Mouse (Mus musculus) thymus, adult 2 months (tissue): ENCODE measurements around the gene Ddx54. TPM values are rescaled to one million over a fixed set of nuclear protein-coding genes. Genes with fewer than 3 reads are reported as not detected.

Source experiments
- DNase-seq: peaks from one replicate; pipeline ENCODE4 v3.0.0; 2021
- H3K27ac ChIP-seq: fragments of 200-500 bp; 2 replicates; pipeline ENCODE4 v1.5.1; 2012; ENCODE audit warnings: low read length, control low read depth; ENCODE audit not compliant: control insufficient read depth, insufficient read depth
- H3K27me3 ChIP-seq: fragments of 200-500 bp; 2 replicates; pipeline ENCODE4 v1.6.1; 2012; ENCODE audit warnings: mild to moderate bottlenecking, low read length, moderate library complexity, mixed read lengths; ENCODE audit not compliant: control insufficient read depth, insufficient read depth
- H3K36me3 ChIP-seq: fragments of 200-500 bp; 2 replicates; pipeline ENCODE4 v1.6.1; 2012; ENCODE audit warnings: mild to moderate bottlenecking, low read length, moderate library complexity; ENCODE audit not compliant: control insufficient read depth, insufficient read depth
- H3K4me1 ChIP-seq: fragments of 200-500 bp; replicated peaks from 2 replicates; pipeline ENCODE4 v1.6.1; 2012; ENCODE audit warnings: low read length; ENCODE audit not compliant: control insufficient read depth, insufficient read depth
- H3K4me3 ChIP-seq: fragments of 200-500 bp; 2 replicates; pipeline ENCODE4 v1.5.1; 2012; ENCODE audit warnings: mild to moderate bottlenecking, low read length, control low read depth, moderate library complexity; ENCODE audit not compliant: control insufficient read depth, insufficient read depth
- CTCF ChIP-seq: fragments of 200-500 bp; IDR thresholded peaks from 2 replicates; pipeline ENCODE4 v1.5.1; 2012; ENCODE audit warnings: mild to moderate bottlenecking, control low read depth, low read length, moderate library complexity, borderline replicate concordance; ENCODE audit not compliant: control insufficient read depth, poor library complexity, insufficient read depth; ENCODE audit errors: extremely low read depth
- POLR2A ChIP-seq: fragments of 200-500 bp; IDR thresholded peaks from 2 replicates; pipeline ENCODE4 v1.6.1; 2012; ENCODE audit warnings: mild to moderate bottlenecking, low read length, control low read depth, moderate library complexity; ENCODE audit not compliant: control insufficient read depth, poor library complexity, insufficient read depth; ENCODE audit errors: extremely low read depth
- WGBS: fragments of 180-500 bp; shearing (Covaris S2); methylation state at CpG from one replicate; pipeline ENCODE4 v1.1.7; 2018; 5-methylcytosine and 5-hydroxymethylcytosine counted together
- polyA plus RNA-seq: library from polyadenylated mRNA; depleted of rRNA; stranded (reverse); fragments of >200 nt; gene quantifications from 2 replicates; pipeline ENCODE4 v1.2.3, GENCODE M21; 2012

Gene Ddx54
- polyA plus RNA-seq, 1 experiment: 429 TPM

- WGBS: 95% methylated on average over 21 of the region's 21 CpGs
- Histone ChIP-seq H3K4me1 (peaks cover 31% of the 10 kb centered on the region), H3K4me3 (no peak overlapping the region), H3K36me3 (no peaks in the 10 kb centered on the region), H3K27ac (no peak overlapping the region), H3K27me3 (no peaks in the 10 kb centered on the region)
- no peak for DNase-seq
- TF ChIP-seq CTCF (no peak), POLR2A (no peak)
Measured at GRCm38 (mm10) chr5:120567253-120567701, 45.3 kb upstream of the Ddx54 start.

GRCm38 (mm10) chr5:120567761-120568211 is 44.8 kb upstream of the Ddx54 start:
- no peak for TF ChIP-seq POLR2A
- no peak for TF ChIP-seq CTCF
- Histone ChIP-seq H3K27me3 (no peaks in the 10 kb centered on the region), H3K27ac (no peak overlapping the region), H3K4me1 (peaks cover 29% of the 10 kb centered on the region), H3K4me3 (no peak overlapping the region), H3K36me3 (no peaks in the 10 kb centered on the region)
- DNase-seq: no peak
- WGBS: 98% methylated on average over 14 of the region's 14 CpGs

GRCm38 (mm10) chr5:120568336-120568768 is 44.2 kb upstream of the Ddx54 start:
- no peak for TF ChIP-seq CTCF
- TF ChIP-seq POLR2A: no peak
- Histone ChIP-seq H3K27ac (no peak overlapping the region), H3K4me3 (no peak overlapping the region), H3K4me1 (peaks cover 25% of the 10 kb centered on the region), H3K27me3 (no peaks in the 10 kb centered on the region), H3K36me3 (no peaks in the 10 kb centered on the region)
- 88% methylated on average over 9 of the region's 9 CpGs for WGBS
- DNase-seq: no peak

DNA sequence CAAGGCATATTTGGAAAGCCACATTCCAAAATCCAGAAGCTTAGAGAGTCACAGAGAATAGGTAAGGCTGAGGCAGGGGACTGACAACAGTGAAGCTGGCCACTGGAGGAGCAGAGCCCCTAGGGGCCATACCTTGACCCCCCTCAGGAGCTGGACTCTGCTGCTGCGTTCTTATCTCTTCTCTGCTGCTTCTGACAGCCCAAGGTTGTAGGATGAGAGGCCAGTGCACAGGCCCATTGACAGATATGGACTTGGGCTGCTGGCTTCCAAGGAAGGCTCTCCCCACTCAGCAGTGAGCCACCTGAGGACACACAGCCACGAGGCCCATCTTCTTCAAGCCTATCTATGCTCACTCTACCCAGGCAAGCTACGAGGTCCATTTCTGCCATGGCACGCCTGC is 43.6 kb upstream of the Ddx54 start:
- Histone ChIP-seq H3K27ac (no peak overlapping the region), H3K36me3 (no peaks in the 10 kb centered on the region), H3K27me3 (no peaks in the 10 kb centered on the region), H3K4me3 (no peak overlapping the region), H3K4me1 (peaks cover 18% of the 10 kb centered on the region)
- DNase-seq: no peak
- no peak for TF ChIP-seq POLR2A
- TF ChIP-seq CTCF: no peak
- whole genome bisulfite sequencing: 95% methylated on average over 4 of the region's 4 CpGs

- Histone ChIP-seq H3K36me3 (no peaks in the 10 kb centered on the region), H3K4me3 (no peak overlapping the region), H3K4me1 (peaks cover 17% of the 10 kb centered on the region), H3K27me3 (no peaks in the 10 kb centered on the region), H3K27ac (no peak overlapping the region)
- TF ChIP-seq POLR2A (no peak), CTCF (no peak)
- 96% methylated on average over 3 of the region's 3 CpGs for WGBS
- DNase-seq: no peak
Measured at GRCm38 (mm10) chr5:120569791-120570190, 42.7 kb upstream of the Ddx54 start.

DNA sequence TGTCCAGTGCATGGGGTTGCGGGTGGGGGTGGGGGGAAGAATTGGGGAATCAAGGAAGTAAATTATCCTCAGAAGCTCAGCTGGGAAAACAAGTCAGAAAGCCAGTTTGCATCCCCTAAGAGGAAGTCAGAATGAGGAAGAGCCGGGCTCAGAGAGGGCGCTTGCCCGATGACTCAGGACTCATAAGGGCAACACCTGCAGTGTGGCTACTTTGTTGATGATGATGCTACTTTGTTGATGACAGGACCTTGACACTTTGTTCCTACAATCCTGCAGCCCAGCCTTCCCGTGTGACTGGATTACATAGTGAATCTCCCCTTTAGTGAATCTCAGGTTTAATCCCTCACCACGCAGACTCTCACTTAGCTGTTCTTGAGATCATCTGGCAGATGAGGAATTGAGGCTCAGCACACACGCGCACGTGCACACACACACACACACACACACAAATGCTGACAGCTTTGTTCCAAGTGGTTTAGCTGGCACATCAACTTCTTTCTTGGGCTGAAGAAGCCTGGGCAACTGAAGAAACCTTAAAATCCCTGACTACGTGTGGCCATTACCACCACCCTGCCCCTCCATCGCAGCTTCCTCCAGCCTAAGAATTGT is 42.1 kb upstream of the Ddx54 start:
- TF ChIP-seq POLR2A: no peak
- DNase-seq: no peak
- Histone ChIP-seq H3K27me3 (no peaks in the 10 kb centered on the region), H3K36me3 (no peaks in the 10 kb centered on the region), H3K4me3 (no peak overlapping the region), H3K4me1 (peaks cover 17% of the 10 kb centered on the region), H3K27ac (no peak overlapping the region)
- 61% methylated on average over 11 of the region's 11 CpGs for WGBS
